ENCODE assay signal across 9 mouse cellular contexts in genomic region chr9:106421865-106422160, GRCm38 (mm10). TPM values are rescaled to one million over a fixed set of nuclear protein-coding genes. Genes with fewer than 3 reads are reported as not detected.
DNase-seq lines count a peak whose midpoint lies in the region; ATAC-seq and TF ChIP-seq lines count a peak whose summit lies in the region.
"Had no signal": no experiment of that assay in that cellular context is flagged by ENCODE, and none has a peak within 500 bp of the region (broad histone marks: within the 10 kb centered on the region; RNA-seq: fewer than 3 reads in every experiment).

No protein-coding gene starts in this region.

- H3K27me3 ChIP-seq in heart, embryonic 13.5 days (replicated peaks): peaks cover 8% of the 10 kb centered on the region
- no peaks in the 10 kb centered on the region for H3K27me3 ChIP-seq in kidney, postnatal 0 days (ENCODE audit: insufficient read depth, low read length)
- H3K27me3 ChIP-seq in liver, embryonic 11.5 days (replicated peaks; ENCODE audit: control insufficient read depth, insufficient read depth, low read length): peaks cover 26% of the 10 kb centered on the region
- no peaks in the 10 kb centered on the region for H3K27me3 ChIP-seq in stomach, embryonic 14.5 days (ENCODE audit: control insufficient read depth, insufficient read depth, low read length)

- DNase-seq in CD4-positive helper T cell, adult 2 months (ENCODE audit: low read depth, low spot score): peak; percentile 78
- DNase-seq in brain, embryonic 14.5 days (ENCODE audit: low read depth): peak; percentile 94
- peak; percentile 95 for DNase-seq in kidney, postnatal 0 days (ENCODE audit: low spot score)
- DNase-seq in liver, embryonic 11.5 days (ENCODE audit: low spot score): peak; percentile 81
- DNase-seq in natural killer cell, adult 2 months (ENCODE audit: low spot score in 2 of 2): peak; percentile 75 to 84

- TF ChIP-seq CTCF in brain, embryonic 14.5 days (IDR thresholded peaks at IDR 0.05; ENCODE audit: borderline replicate concordance, extremely low read depth, insufficient read depth, insufficient read length): peak; percentile 94
- TF ChIP-seq CTCF in kidney, postnatal 0 days (IDR thresholded peaks at IDR 0.05; ENCODE audit: low read depth): peak; percentile 98

- WGBS in heart, embryonic 13.5 days: 0% methylated on average over 3 of the region's 3 CpGs
- 0% methylated on average over 3 of the region's 3 CpGs for WGBS in kidney, postnatal 0 days
- 0% methylated on average over 3 of the region's 3 CpGs for WGBS in liver, embryonic 11.5 days
- WGBS in stomach, embryonic 14.5 days: 0% methylated on average over 3 of the region's 3 CpGs

- H3K9me3 ChIP-seq in heart, embryonic 13.5 days: no peaks in the 10 kb centered on the region
- no peaks in the 10 kb centered on the region for H3K9me3 ChIP-seq in kidney, postnatal 0 days (replicated peaks; ENCODE audit: low read length)
- H3K9me3 ChIP-seq in liver, embryonic 11.5 days (ENCODE audit: control insufficient read depth, low read length): no peaks in the 10 kb centered on the region
- H3K9me3 ChIP-seq in stomach, embryonic 14.5 days (ENCODE audit: control insufficient read depth, low read depth, low read length): no peaks in the 10 kb centered on the region

- no peak overlapping the region for H3K27ac ChIP-seq in heart, embryonic 13.5 days (replicated peaks)
- no peak overlapping the region for H3K27ac ChIP-seq in kidney, postnatal 0 days
- no peak overlapping the region for H3K27ac ChIP-seq in liver, embryonic 11.5 days (ENCODE audit: low read depth, low read length)
- H3K27ac ChIP-seq in stomach, embryonic 14.5 days (ENCODE audit: low read length): no peak overlapping the region

- H3K4me2 ChIP-seq in heart, embryonic 13.5 days: peak overlapping the region; percentile 57
- peak overlapping the region; percentile 37 for H3K4me2 ChIP-seq in kidney, postnatal 0 days (ENCODE audit: low read length)
- H3K4me2 ChIP-seq in liver, embryonic 11.5 days: peak overlapping the region; percentile 13; the same call in 1 of the 2 replicates
- H3K4me2 ChIP-seq in stomach, embryonic 14.5 days (replicated peaks; ENCODE audit: low read depth, low read length): peak overlapping the region; percentile 15; the same call in 1 of the 2 replicates

- peak overlapping the region; percentile 44; the same call in 1 of the 2 replicates for H3K9ac ChIP-seq in heart, embryonic 13.5 days
- H3K9ac ChIP-seq in kidney, postnatal 0 days (ENCODE audit: low read depth, low read length): no peak overlapping the region
- no peak overlapping the region for H3K9ac ChIP-seq in liver, embryonic 11.5 days (ENCODE audit: low read depth, low read length)
- H3K9ac ChIP-seq in stomach, embryonic 14.5 days (replicated peaks; ENCODE audit: low read depth, low read length): no peak overlapping the region

- no peaks in the 10 kb centered on the region for H3K36me3 ChIP-seq in heart, embryonic 13.5 days
- no peaks in the 10 kb centered on the region for H3K36me3 ChIP-seq in kidney, postnatal 0 days (ENCODE audit: insufficient read depth, low read length)
- no peaks in the 10 kb centered on the region for H3K36me3 ChIP-seq in liver, embryonic 11.5 days (ENCODE audit: control insufficient read depth, insufficient read depth, low read length)
- no peaks in the 10 kb centered on the region for H3K36me3 ChIP-seq in stomach, embryonic 14.5 days (ENCODE audit: control insufficient read depth, insufficient read depth, low read length)

- H3K4me3 ChIP-seq in heart, embryonic 13.5 days: peak overlapping the region; percentile 23
- no peak overlapping the region for H3K4me3 ChIP-seq in kidney, postnatal 0 days (replicated peaks; ENCODE audit: low read depth, low read length)
- no peak overlapping the region for H3K4me3 ChIP-seq in liver, embryonic 11.5 days (ENCODE audit: low read depth, low read length)
- no peak overlapping the region for H3K4me3 ChIP-seq in stomach, embryonic 14.5 days (ENCODE audit: low read depth, low read length)
- H3K4me3 ChIP-seq: erythroblast, embryonic 14.5 days had no signal

- peak; percentile 88 for ATAC-seq in erythroblast, adult 5-6 weeks (replicated peaks; ENCODE audit: low FRiP score, poor library complexity, severe bottlenecking)
- 0 out of 2 replicates have a peak, but pooled peaks have one; percentile 9 for ATAC-seq in heart, embryonic 13.5 days (ENCODE audit: extremely low read depth, insufficient number of reproducible peaks, low FRiP score, low TSS enrichment)
- peak; percentile 75 for ATAC-seq in kidney, postnatal 0 days (replicated peaks; ENCODE audit: low FRiP score, low read depth)
- peak; percentile 74 for ATAC-seq in liver, embryonic 11.5 days (replicated peaks; ENCODE audit: low FRiP score)
- peak; percentile 69 for ATAC-seq in stomach, embryonic 14.5 days (ENCODE audit: insufficient number of reproducible peaks, insufficient read depth, low FRiP score, low read depth)

- H3K4me1 ChIP-seq in heart, embryonic 13.5 days: peaks cover 39% of the 10 kb centered on the region
- peaks cover 32% of the 10 kb centered on the region for H3K4me1 ChIP-seq in kidney, postnatal 0 days (replicated peaks; ENCODE audit: insufficient read depth, low read length)
- H3K4me1 ChIP-seq in liver, embryonic 11.5 days (replicated peaks; ENCODE audit: control insufficient read depth, insufficient read depth, low read length): peaks cover 14% of the 10 kb centered on the region
- peaks cover 20% of the 10 kb centered on the region; the same call in 1 of the 2 replicates for H3K4me1 ChIP-seq in stomach, embryonic 14.5 days (ENCODE audit: control insufficient read depth, insufficient read depth, low read length)

- no peak for TF ChIP-seq POLR2A in brain, embryonic 14.5 days (IDR thresholded peaks at IDR 0.05; ENCODE audit: borderline replicate concordance, extremely low read depth, insufficient read depth, insufficient read length, poor library complexity, severe bottlenecking)

RNA-seq across cellular contexts. Expression of gene Rpl29, which starts 7.4 kb away (rescaled TPM):
- 747 and 913 TPM in 2 replicates for polyA plus RNA-seq in brain, embryonic 14.5 days (2012; rRNA removed)
- total RNA-seq in erythroblast, adult 5-6 weeks (2015; ENCODE audit: low replicate concordance): 553 and 845 TPM in 2 replicates
- total RNA-seq in erythroblast, adult 5-6 weeks (2017; ENCODE audit: low replicate concordance): 192 and 282 TPM in 2 replicates
- 659 and 696 TPM in 2 replicates for polyA plus RNA-seq in heart, embryonic 13.5 days (2015; fragmentation: Nextera tagmentation; extraction: Ambion mirVana)
- polyA plus RNA-seq in kidney, postnatal 0 days (2015; fragmentation: Nextera tagmentation; extraction: Ambion mirVana): 1,104 and 1,207 TPM in 2 replicates
- polyA plus RNA-seq in liver, embryonic 11.5 days (2014; fragmentation: Nextera tagmentation; extraction: Ambion mirVana): 1,192 and 1,256 TPM in 2 replicates
- 1,139 and 1,256 TPM in 2 replicates for polyA plus RNA-seq in stomach, embryonic 14.5 days (2014; fragmentation: Nextera tagmentation; extraction: Ambion mirVana)

RNA-seq across cellular contexts. Expression of gene Acy1, which starts 16.3 kb away (rescaled TPM):
- polyA plus RNA-seq in brain, embryonic 14.5 days (2012; rRNA removed): 14.9 and 15.7 TPM in 2 replicates
- 0.77 and 4.2 TPM in 2 replicates for total RNA-seq in erythroblast, adult 5-6 weeks (2015; ENCODE audit: low replicate concordance)
- 4.5 and 7.4 TPM in 2 replicates for total RNA-seq in erythroblast, adult 5-6 weeks (2017; ENCODE audit: low replicate concordance)
- polyA plus RNA-seq in heart, embryonic 13.5 days (2015; fragmentation: Nextera tagmentation; extraction: Ambion mirVana): 25.7 and 27.2 TPM in 2 replicates
- 62.9 and 67.0 TPM in 2 replicates for polyA plus RNA-seq in kidney, postnatal 0 days (2015; fragmentation: Nextera tagmentation; extraction: Ambion mirVana)
- polyA plus RNA-seq in liver, embryonic 11.5 days (2014; fragmentation: Nextera tagmentation; extraction: Ambion mirVana): 51.1 and 52.3 TPM in 2 replicates
- polyA plus RNA-seq in stomach, embryonic 14.5 days (2014; fragmentation: Nextera tagmentation; extraction: Ambion mirVana): 41.2 and 43.1 TPM in 2 replicates

RNA-seq across cellular contexts. Expression of gene Abhd14b, which starts 25.4 kb away (rescaled TPM):
- 12.8 and 20.4 TPM in 2 replicates for polyA plus RNA-seq in brain, embryonic 14.5 days (2012; rRNA removed)
- total RNA-seq in erythroblast, adult 5-6 weeks (2015; ENCODE audit: low replicate concordance): 2.5 TPM in 1 of 2 replicates, not detected in the other
- 0.26 TPM in 1 of 2 replicates, not detected in the other for total RNA-seq in erythroblast, adult 5-6 weeks (2017; ENCODE audit: low replicate concordance)
- polyA plus RNA-seq in heart, embryonic 13.5 days (2015; fragmentation: Nextera tagmentation; extraction: Ambion mirVana): 7.4 and 7.7 TPM in 2 replicates
- 72.8 and 75.2 TPM in 2 replicates for polyA plus RNA-seq in kidney, postnatal 0 days (2015; fragmentation: Nextera tagmentation; extraction: Ambion mirVana)
- polyA plus RNA-seq in liver, embryonic 11.5 days (2014; fragmentation: Nextera tagmentation; extraction: Ambion mirVana): 19.5 and 19.7 TPM in 2 replicates
- 26.3 and 32.6 TPM in 2 replicates for polyA plus RNA-seq in stomach, embryonic 14.5 days (2014; fragmentation: Nextera tagmentation; extraction: Ambion mirVana)
- polyA plus RNA-seq: erythroblast, embryonic 14.5 days had no signal

RNA-seq across cellular contexts. Expression of gene Abhd14a, which starts 25.7 kb away (rescaled TPM):
- 59.1 and 68.9 TPM in 2 replicates for polyA plus RNA-seq in brain, embryonic 14.5 days (2012; rRNA removed)
- 0.77 and 7.3 TPM in 2 replicates for total RNA-seq in erythroblast, adult 5-6 weeks (2015; ENCODE audit: low replicate concordance)
- 0.84 and 3.2 TPM in 2 replicates for total RNA-seq in erythroblast, adult 5-6 weeks (2017; ENCODE audit: low replicate concordance)
- polyA plus RNA-seq in heart, embryonic 13.5 days (2015; fragmentation: Nextera tagmentation; extraction: Ambion mirVana): 44.8 and 53.3 TPM in 2 replicates
- polyA plus RNA-seq in kidney, postnatal 0 days (2015; fragmentation: Nextera tagmentation; extraction: Ambion mirVana): 57.0 and 60.8 TPM in 2 replicates
- polyA plus RNA-seq in liver, embryonic 11.5 days (2014; fragmentation: Nextera tagmentation; extraction: Ambion mirVana): 53.6 and 54.0 TPM in 2 replicates
- 52.3 and 57.1 TPM in 2 replicates for polyA plus RNA-seq in stomach, embryonic 14.5 days (2014; fragmentation: Nextera tagmentation; extraction: Ambion mirVana)

RNA-seq across cellular contexts. Expression of gene Pcbp4, which starts 31.3 kb away (rescaled TPM):
- polyA plus RNA-seq in brain, embryonic 14.5 days (2012; rRNA removed): 607 and 743 TPM in 2 replicates
- not detected in 2 replicates for total RNA-seq in erythroblast, adult 5-6 weeks (2015; ENCODE audit: low replicate concordance)
- not detected in 2 replicates for total RNA-seq in erythroblast, adult 5-6 weeks (2017; ENCODE audit: low replicate concordance)
- 82.0 and 85.0 TPM in 2 replicates for polyA plus RNA-seq in heart, embryonic 13.5 days (2015; fragmentation: Nextera tagmentation; extraction: Ambion mirVana)
- 78.6 and 79.7 TPM in 2 replicates for polyA plus RNA-seq in kidney, postnatal 0 days (2015; fragmentation: Nextera tagmentation; extraction: Ambion mirVana)
- polyA plus RNA-seq in liver, embryonic 11.5 days (2014; fragmentation: Nextera tagmentation; extraction: Ambion mirVana): 62.4 and 63.2 TPM in 2 replicates
- polyA plus RNA-seq in stomach, embryonic 14.5 days (2014; fragmentation: Nextera tagmentation; extraction: Ambion mirVana): 60.9 and 61.2 TPM in 2 replicates

Comparison
In these comparisons a context has a peak if more than half of its experiments do, and no peak if none do; other contexts are left out.
1. ATAC-seq: peak in every context shown above with its lines; median percentile 88 in erythroblast, adult 5-6 weeks; 75 in kidney, postnatal 0 days; 74 in liver, embryonic 11.5 days; 69 in stomach, embryonic 14.5 days; 9 in heart, embryonic 13.5 days.